Mouse (Mus musculus) embryonic facial prominence, embryonic 14.5 days (tissue): Measurements from ENCODE around the gene Pias1. TPM values are rescaled to one million over a fixed set of nuclear protein-coding genes. Genes with fewer than 3 reads are reported as not detected.

Source experiments
- ATAC-seq: fragments of 200-750 bp; cut with Nextera tagmentation; 2 replicates; pipeline ENCODE4 v1.8.0; 2017; ENCODE audit warnings: low read depth, moderate number of reproducible peaks, moderate TSS enrichment
- DNase-seq: peaks from one replicate; pipeline ENCODE4 v3.0.0-alpha.2; 2015; ENCODE audit warnings: low spot score
- H3K27ac ChIP-seq: fragments of 300-500 bp; sonication (generic); replicated peaks from 2 replicates; pipeline ENCODE4 v1.5.1; 2014; ENCODE audit warnings: low read depth, mild to moderate bottlenecking, low read length, moderate library complexity
- H3K27me3 ChIP-seq: fragments of 300-500 bp; sonication (generic); replicated peaks from 2 replicates; pipeline ENCODE4 v1.6.1; 2014; ENCODE audit warnings: low read length; ENCODE audit not compliant: control insufficient read depth, insufficient read depth
- H3K36me3 ChIP-seq: fragments of 300-500 bp; sonication (generic); 2 replicates; pipeline ENCODE4 v1.6.1; 2014; ENCODE audit warnings: low read length, mixed read lengths; ENCODE audit not compliant: control insufficient read depth, insufficient read depth
- H3K4me1 ChIP-seq: fragments of 300-500 bp; sonication (generic); 2 replicates; pipeline ENCODE4 v1.6.1; 2014; ENCODE audit warnings: antibody characterized with exemption, low read length; ENCODE audit not compliant: control insufficient read depth, insufficient read depth
- H3K4me2 ChIP-seq: fragments of 300-500 bp; sonication (generic); 2 replicates; pipeline ENCODE4 v1.6.1; 2014; ENCODE audit warnings: low read depth, mild to moderate bottlenecking, low read length, moderate library complexity, mixed read lengths
- H3K4me3 ChIP-seq: fragments of 300-500 bp; sonication (generic); 2 replicates; pipeline ENCODE4 v1.5.1; 2014; ENCODE audit warnings: low read depth, mild to moderate bottlenecking, low read length
- H3K9ac ChIP-seq: fragments of 300-500 bp; sonication (generic); 2 replicates; pipeline ENCODE4 v1.6.1; 2014; ENCODE audit warnings: low read depth, mild to moderate bottlenecking, low read length, moderate library complexity, mixed read lengths
- H3K9me3 ChIP-seq: fragments of 300-500 bp; sonication (generic); 2 replicates; pipeline ENCODE4 v1.6.1; 2016; ENCODE audit warnings: low read length; ENCODE audit not compliant: control insufficient read depth
- WGBS: fragments of 180-500 bp; shearing (Covaris S2); extraction: QIAGEN DNeasy Blood & Tissue Kit; methylation state at CpG from one replicate; pipeline ENCODE4 v1.1.7; 2014; 5-methylcytosine and 5-hydroxymethylcytosine counted together
- polyA plus RNA-seq: library from polyadenylated mRNA; unstranded; fragments of >200 nt; fragmentation: Nextera tagmentation; extraction: Ambion mirVana; gene quantifications from 2 replicates; pipeline ENCODE4 v1.2.1, GENCODE M21; 2014

Gene Pias1
- polyA plus RNA-seq, 1 experiment from 2014 or later: 47.2 TPM

DNA sequence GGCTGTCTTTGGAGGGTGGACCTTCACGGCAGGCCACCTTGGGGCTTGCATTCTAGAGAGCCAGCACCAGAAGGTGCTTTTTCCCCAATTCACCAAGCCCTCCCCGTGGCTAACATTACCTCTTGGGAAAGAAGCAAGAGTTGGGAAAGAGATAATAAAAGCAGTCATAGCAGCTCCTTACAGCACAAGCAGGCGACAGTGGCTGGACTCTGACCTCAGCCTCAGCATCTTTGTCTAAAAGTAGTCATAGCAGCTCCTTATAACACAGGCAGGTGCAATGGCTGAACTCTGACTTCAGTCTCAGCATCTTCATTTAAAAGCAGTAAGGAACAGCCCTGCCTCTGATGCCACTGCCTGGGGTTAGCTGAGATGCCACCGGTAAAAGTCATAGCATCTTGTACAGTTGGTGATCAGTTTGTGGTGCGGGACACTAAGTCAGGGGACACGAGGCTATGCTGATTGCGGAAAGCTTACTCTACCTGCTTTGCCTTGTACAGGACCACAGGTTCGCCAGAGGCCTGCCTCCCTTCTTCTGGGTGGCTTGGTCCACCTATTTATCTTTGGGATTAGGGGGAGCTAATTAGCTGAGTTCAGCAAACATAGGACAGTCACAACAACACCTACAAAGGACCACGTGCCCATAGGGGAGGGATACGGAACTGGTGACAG is 144.2 kb downstream of the Pias1 start:
- H3K36me3 ChIP-seq: peaks cover 13% of the 10 kb centered on the region; the same call in 1 of the 2 replicates
- no peak for DNase-seq
- 75% methylated on average over 10 of the region's 10 CpGs for WGBS
- no peak for ATAC-seq
- H3K4me1 ChIP-seq: peaks cover 11% of the 10 kb centered on the region
- no peak overlapping the region for H3K4me3 ChIP-seq
- no peak overlapping the region for H3K27ac ChIP-seq
- no peak overlapping the region for H3K9ac ChIP-seq
- H3K4me2 ChIP-seq: no peak overlapping the region
- H3K27me3 ChIP-seq: no peaks in the 10 kb centered on the region
- no peaks in the 10 kb centered on the region for H3K9me3 ChIP-seq

DNA sequence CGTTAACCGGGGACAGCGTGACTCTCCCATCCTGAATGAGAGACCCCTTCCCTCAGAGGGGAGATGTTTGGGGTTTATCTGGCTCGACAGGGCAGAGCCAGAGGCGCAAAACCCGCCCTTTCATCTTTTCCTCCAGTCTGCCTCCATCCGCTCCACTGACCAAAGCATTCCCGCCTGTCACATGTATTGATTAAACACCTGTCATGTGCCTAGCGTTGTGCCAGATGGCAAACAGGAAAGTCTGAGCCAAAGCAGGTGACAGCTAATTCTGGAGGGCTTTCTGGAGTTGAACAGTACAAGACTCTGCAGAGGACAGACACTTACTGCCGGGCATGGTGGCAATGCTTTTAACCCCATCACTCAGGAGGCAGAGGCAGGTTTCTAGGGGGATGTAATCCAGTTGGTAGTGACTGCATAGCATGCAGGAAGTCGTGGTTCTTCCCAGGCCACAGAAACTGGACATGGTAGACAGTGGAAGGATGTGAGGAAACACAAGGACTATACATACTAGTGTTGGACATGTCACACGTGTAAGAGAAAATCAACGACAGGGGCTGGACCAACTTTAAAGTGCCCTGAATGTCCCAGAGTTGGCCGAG is 148.5 kb downstream of the Pias1 start:
- Histone ChIP-seq H3K4me1 (peaks cover 11% of the 10 kb centered on the region), H3K27ac (peak overlapping the region; percentile 84), H3K9ac (peak overlapping the region; percentile 89), H3K4me3 (peak overlapping the region; percentile 69), H3K9me3 (no peaks in the 10 kb centered on the region), H3K36me3 (no peaks in the 10 kb centered on the region), H3K4me2 (peak overlapping the region; percentile 85), H3K27me3 (no peaks in the 10 kb centered on the region)
- DNase-seq (peak; percentile 41), ATAC-seq (peak; percentile 1; the same call in 1 of the 2 replicates)
- WGBS: 10% methylated on average over 14 of the region's 14 CpGs

DNA sequence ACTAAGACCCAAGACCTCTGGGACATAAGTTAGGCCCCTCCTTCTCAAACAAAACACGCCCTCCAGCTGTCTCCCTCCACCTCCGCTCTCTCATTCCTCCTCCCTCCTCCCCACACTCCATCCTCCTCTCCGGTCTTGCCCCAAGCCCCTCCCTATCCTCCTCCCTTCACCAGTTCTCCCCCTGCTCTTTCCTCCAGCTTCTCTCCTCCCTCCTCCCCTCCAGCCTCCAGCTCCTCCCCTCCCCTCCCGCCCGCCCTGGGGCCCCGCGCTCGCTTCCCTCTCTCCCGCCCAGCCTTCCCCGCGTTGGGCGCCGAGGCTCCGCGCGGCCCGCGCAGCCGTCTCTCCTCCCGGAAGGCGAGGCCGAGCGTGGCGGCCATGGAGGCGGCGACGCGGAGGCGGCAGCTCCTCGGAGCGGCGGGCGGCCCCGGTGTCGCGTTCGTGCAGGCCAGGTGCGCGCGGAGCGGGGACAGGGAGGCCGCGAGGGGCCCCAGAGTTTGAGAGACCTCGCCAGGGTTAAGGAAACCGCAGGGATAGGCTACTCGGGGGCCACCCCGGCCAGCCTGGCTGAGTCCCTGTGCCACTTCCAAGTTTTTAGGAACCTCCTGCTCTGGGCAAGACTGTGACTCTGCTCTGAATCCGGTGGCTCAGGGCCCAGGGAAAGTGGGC is 149.1 kb downstream of the Pias1 start, which contains the start of gene Cln6:
Cln6 (plus strand) TSS at position 280 of the 666 bp plus-strand sequence.
- peak within 1 kb of the TSS; percentile 89 for H3K9ac ChIP-seq
- WGBS: 1% methylated on average over 33 of the region's 48 CpGs
- H3K9me3 ChIP-seq: no peaks in the 10 kb centered on the region
- H3K27ac ChIP-seq: peak within 1 kb of the TSS; percentile 84
- H3K4me2 ChIP-seq: peak within 1 kb of the TSS; percentile 85
- H3K4me1 ChIP-seq: peaks cover 11% of the 10 kb centered on the region
- ATAC-seq (peak; percentile 91), DNase-seq (peak; percentile 96)
- no peaks in the 10 kb centered on the region for H3K27me3 ChIP-seq
- peak within 1 kb of the TSS; percentile 69 for H3K4me3 ChIP-seq
- H3K36me3 ChIP-seq: no peaks in the 10 kb centered on the region

DNA sequence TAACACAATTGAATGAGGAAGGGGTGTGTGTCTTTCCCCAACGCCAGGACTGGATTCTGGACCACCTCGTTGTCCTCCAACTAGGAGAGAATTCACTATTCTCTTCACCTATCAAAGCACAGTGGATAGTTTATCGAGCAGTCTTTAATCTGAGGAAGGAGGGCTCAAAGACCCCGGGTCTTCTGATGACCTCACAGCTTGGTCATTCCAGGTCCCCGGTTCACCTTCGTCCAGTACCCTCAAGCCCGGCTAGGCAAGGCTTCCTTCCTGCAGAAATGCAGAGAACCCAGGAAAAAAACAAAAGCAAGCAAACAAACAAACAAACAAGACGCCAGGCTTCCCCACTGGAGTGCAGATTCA is 149.6 kb downstream of the Pias1 start:
- Histone ChIP-seq H3K9ac (peak overlapping the region; percentile 89), H3K4me3 (peak overlapping the region; percentile 69), H3K9me3 (no peaks in the 10 kb centered on the region), H3K36me3 (no peaks in the 10 kb centered on the region), H3K27me3 (no peaks in the 10 kb centered on the region), H3K4me2 (peak overlapping the region; percentile 85), H3K4me1 (peaks cover 11% of the 10 kb centered on the region), H3K27ac (peak overlapping the region; percentile 35; the same call in 1 of the 2 replicates)
- DNase-seq: no peak
- 0 out of 2 replicates have a peak, but pooled peaks have one; percentile 2 for ATAC-seq
- WGBS: 15% methylated on average over 8 of the region's 8 CpGs

DNA sequence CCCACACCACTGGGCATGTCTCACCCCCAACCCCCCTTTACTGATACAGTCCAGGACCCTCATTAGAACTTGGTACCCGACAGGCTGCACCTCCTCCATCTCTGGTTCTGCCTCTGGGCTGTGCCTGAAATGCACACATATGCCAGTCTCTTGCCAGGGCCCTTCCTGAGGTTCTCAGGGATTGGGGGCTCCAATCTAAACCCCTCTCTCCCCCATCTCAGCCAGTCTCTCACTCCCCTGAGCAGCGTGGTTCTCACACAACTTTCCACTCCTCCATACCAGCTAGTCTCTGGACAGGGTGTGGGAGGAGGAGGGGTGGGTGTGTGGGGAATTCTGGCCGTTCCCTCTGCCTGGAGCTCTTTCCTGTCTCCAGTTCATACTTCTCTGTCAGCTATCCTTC is 150.1 kb downstream of the Pias1 start:
- H3K27ac ChIP-seq: 0 out of 2 replicates have a peak overlapping the region, but pooled peaks have one; percentile 35
- H3K27me3 ChIP-seq: no peaks in the 10 kb centered on the region
- H3K9ac ChIP-seq: no peak overlapping the region
- no peak overlapping the region; the same call in 1 of the 2 replicates for H3K4me2 ChIP-seq
- ATAC-seq (no peak), DNase-seq (no peak)
- no peaks in the 10 kb centered on the region for H3K9me3 ChIP-seq
- peaks cover 11% of the 10 kb centered on the region for H3K4me1 ChIP-seq
- H3K4me3 ChIP-seq: no peak overlapping the region
- WGBS: 52% methylated on average over 3 of the region's 3 CpGs
- H3K36me3 ChIP-seq: no peaks in the 10 kb centered on the region

DNA sequence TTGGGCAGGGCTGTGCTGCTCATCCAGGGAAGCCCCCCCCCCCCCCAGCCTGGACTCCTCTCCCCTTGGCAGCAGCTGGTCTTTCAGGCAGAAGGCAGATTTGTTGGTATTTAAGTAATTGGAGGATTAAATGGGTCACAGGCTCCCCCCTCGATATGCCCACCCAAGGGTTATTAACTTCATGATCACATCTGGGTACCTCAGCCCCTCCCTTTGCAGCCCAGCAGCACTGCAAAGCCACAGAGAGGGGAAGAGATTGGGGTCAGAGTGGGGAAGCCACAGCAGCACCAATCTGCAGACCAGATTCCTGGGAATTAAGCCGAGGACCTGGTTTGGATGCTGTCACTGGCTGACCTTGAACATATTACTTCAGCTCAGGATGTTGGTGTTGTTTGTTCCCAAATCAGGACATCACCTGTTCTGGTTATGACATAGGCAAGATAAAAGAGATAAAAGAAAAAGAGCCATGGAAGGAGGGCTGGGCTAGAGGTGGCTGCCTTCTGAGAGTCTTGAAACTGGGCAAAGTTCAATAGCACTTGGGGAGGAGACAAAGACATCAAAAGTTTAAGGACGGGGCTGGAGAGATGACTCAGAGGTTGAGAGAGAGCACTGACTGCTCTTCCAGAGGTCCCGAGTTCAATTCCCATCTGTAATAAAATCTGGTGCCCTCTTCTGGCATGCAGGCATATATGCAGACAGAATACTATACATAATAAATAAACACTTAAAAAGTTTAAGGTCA is 151.8 kb downstream of the Pias1 start:
- no peak for ATAC-seq
- 36% methylated on average over 4 of the region's 4 CpGs for WGBS
- H3K9me3 ChIP-seq: no peaks in the 10 kb centered on the region

DNA sequence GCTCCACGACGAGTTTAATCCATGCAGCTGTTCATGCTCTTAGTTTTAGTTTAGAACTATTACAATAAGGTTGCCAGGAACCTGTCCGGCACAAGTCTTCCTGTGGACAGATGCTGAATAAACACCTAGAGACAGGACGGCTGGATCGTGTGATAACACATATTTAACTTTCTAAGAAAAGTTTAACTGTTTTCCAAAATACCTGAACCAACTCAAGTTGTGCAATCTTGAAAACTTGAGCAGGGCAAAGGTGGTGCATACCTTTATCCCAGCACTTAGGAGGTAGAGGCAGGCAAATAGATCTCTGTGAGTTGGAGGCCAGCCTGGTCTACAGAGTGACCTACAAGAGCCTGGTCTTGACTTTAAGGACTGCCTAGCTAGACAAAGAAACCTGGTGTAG is 152.8 kb downstream of the Pias1 start:
- Histone ChIP-seq H3K4me3 (no peak overlapping the region), H3K36me3 (no peaks in the 10 kb centered on the region), H3K4me2 (no peak overlapping the region), H3K27ac (no peak overlapping the region), H3K27me3 (no peaks in the 10 kb centered on the region), H3K9me3 (no peaks in the 10 kb centered on the region), H3K9ac (no peak overlapping the region), H3K4me1 (peaks cover 11% of the 10 kb centered on the region)
- no peak for DNase-seq
- no peak for ATAC-seq
- 74% methylated on average over 5 of the region's 5 CpGs for WGBS

More for the DNA sequence above, 151.8 kb downstream of the Pias1 start:
- peaks cover 11% of the 10 kb centered on the region for H3K4me1 ChIP-seq
- H3K36me3 ChIP-seq: no peaks in the 10 kb centered on the region
- H3K27ac ChIP-seq: no peak overlapping the region
- H3K4me3 ChIP-seq: no peak overlapping the region
- no peaks in the 10 kb centered on the region for H3K27me3 ChIP-seq
- H3K4me2 ChIP-seq: no peak overlapping the region
- no peak overlapping the region for H3K9ac ChIP-seq
- DNase-seq: no peak

DNA sequence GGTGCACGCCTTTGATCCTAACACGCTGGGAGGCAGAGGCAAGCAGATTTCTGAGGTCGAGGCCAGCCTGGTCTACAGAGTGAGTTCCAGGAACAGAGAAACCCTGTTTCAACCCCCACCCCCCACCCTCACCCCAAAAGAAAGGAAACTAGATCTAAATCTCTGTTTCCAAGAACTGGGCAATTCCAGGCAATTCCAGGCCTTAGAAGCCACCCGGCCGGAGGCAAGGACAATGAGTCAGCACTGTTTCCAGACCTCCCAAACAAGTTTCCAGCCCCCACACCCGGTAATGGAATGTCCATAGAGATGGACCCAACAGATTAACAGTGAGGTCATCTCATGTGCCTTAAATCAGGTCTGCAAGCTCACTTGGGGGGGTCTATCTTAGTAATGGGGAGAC is 157.8 kb downstream of the Pias1 start:
- Histone ChIP-seq H3K27me3 (no peaks in the 10 kb centered on the region), H3K4me2 (no peak overlapping the region), H3K4me3 (no peak overlapping the region), H3K36me3 (no peaks in the 10 kb centered on the region), H3K4me1 (peaks cover 3% of the 10 kb centered on the region; the same call in 1 of the 2 replicates), H3K27ac (no peak overlapping the region), H3K9ac (no peak overlapping the region), H3K9me3 (no peaks in the 10 kb centered on the region)
- no peak for DNase-seq
- no peak for ATAC-seq
- WGBS: 77% methylated on average over 6 of the region's 6 CpGs
